Mouse (Mus musculus) left cerebral cortex, adult 11 months (tissue): ENCODE data around the gene Prom1.
A peak's percentile ranks its signal among the peaks of the same experiment; 100 is the strongest.

ENCODE experiments used
- DNase-seq: peaks from one replicate; pipeline ENCODE4 v3.0.0; 2022; ENCODE audit warnings: low spot score

The Prom1 gene

GRCm38 (mm10) chr5:44080276-44081054, 21.4 kb downstream of the Prom1 start:
- DNase-seq, result no peak

- DNase-seq, result no peak
Observed at GRCm38 (mm10) chr5:44075432-44075831, 26.4 kb downstream of the Prom1 start.

- DNase-seq, result no peak
Observed at GRCm38 (mm10) chr5:44073634-44074033, 28.2 kb downstream of the Prom1 start.

- DNase-seq, result no peak
Observed at GRCm38 (mm10) chr5:44070529-44071133, 31.2 kb downstream of the Prom1 start.

GRCm38 (mm10) chr5:44058258-44058657, 43.6 kb downstream of the Prom1 start:
- DNase-seq, result no peak

- no peak for DNase-seq
Observed at GRCm38 (mm10) chr5:44050213-44050612, 51.6 kb downstream of the Prom1 start.

- DNase-seq, result no peak
Observed at GRCm38 (mm10) chr5:44049395-44049976, 52.3 kb downstream of the Prom1 start.

GRCm38 (mm10) chr5:44048568-44049363, 53.1 kb downstream of the Prom1 start:
- DNase-seq, result peak; percentile 19

GRCm38 (mm10) chr5:44041725-44042124, 60.1 kb downstream of the Prom1 start:
- DNase-seq, result no peak

GRCm38 (mm10) chr5:44041056-44041455, 60.8 kb downstream of the Prom1 start:
- no peak for DNase-seq

- DNase-seq, result no peak
Observed at GRCm38 (mm10) chr5:43998295-43998989, 103.4 kb downstream of the Prom1 start.

GRCm38 (mm10) chr5:43997626-43998025, 104.2 kb downstream of the Prom1 start:
- no peak for DNase-seq

- no peak for DNase-seq
Observed at GRCm38 (mm10) chr5:43996162-43996561, 105.7 kb downstream of the Prom1 start.

- no peak for DNase-seq
Observed at GRCm38 (mm10) chr5:43994981-43995380, 106.9 kb downstream of the Prom1 start.

GRCm38 (mm10) chr5:43990316-43990715, 111.5 kb downstream of the Prom1 start:
- DNase-seq, result no peak

GRCm38 (mm10) chr5:43989017-43989416, 112.8 kb downstream of the Prom1 start:
- no peak for DNase-seq

- no peak for DNase-seq
Observed at GRCm38 (mm10) chr5:43986212-43986611, 115.6 kb downstream of the Prom1 start.

- no peak for DNase-seq
Observed at GRCm38 (mm10) chr5:43982896-43983295, 118.9 kb downstream of the Prom1 start.

GRCm38 (mm10) chr5:43981620-43982019, 120.2 kb downstream of the Prom1 start, which contains the start of gene Fgfbp1:
Gene Fgfbp1 (minus strand): TSS chr5:43981779.
- DNase-seq, result no peak

GRCm38 (mm10) chr5:43980397-43980796, 121.4 kb downstream of the Prom1 start:
- no peak for DNase-seq

GRCm38 (mm10) chr5:43976821-43977561, 124.8 kb downstream of the Prom1 start:
- no peak for DNase-seq
